Mouse (Mus musculus) testis, adult 2 months (tissue): ENCODE data around the gene Cryzl2.

Experiments
- CTCF ChIP-seq: fragments of 200-500 bp; IDR thresholded peaks from 2 replicates; pipeline ENCODE4 v1.5.1; 2012; ENCODE audit warnings: low read depth, mild to moderate bottlenecking, inconsistent platforms, low read length, moderate library complexity; ENCODE audit not compliant: control insufficient read depth, insufficient read depth, insufficient replicate concordance
- POLR2A ChIP-seq: fragments of 200-500 bp; IDR thresholded peaks from 2 replicates; pipeline ENCODE4 v1.6.1; 2012; ENCODE audit warnings: low read depth, mild to moderate bottlenecking, inconsistent platforms, low read length, moderate library complexity; ENCODE audit not compliant: control insufficient read depth

DNA sequence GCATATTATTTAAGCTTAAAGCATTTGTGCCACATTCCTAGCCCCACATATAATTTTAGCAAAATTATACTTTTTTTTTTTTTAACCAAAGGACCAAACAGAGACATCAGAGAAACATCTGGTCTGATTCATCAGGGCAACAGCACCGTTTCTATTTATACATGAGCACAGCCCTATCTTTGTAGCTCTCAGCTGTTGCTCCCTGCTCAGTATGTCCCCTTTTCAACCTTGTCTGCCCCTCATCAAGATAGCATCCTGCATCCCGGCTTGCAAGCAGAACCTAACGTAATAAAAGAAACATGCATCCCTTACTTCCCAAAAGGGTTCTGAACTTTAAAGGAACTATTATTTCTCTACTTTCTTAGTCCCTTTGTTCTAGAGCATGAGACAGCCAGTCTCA lies 41.0 kb upstream of the Cryzl2 start:
- TF ChIP-seq POLR2A = no peak
- TF ChIP-seq CTCF = no peak
